Mouse (Mus musculus): ENCODE measurements at regions not wholly inside any gene's neighbourhood (a gene's known extent, or its start where the extent isn't known, plus 50 kb on each side); places are given as distances from the start of the nearest gene placed in this dataset.
A peak's percentile ranks its signal among the peaks of the same experiment; 100 is the strongest.

DNA sequence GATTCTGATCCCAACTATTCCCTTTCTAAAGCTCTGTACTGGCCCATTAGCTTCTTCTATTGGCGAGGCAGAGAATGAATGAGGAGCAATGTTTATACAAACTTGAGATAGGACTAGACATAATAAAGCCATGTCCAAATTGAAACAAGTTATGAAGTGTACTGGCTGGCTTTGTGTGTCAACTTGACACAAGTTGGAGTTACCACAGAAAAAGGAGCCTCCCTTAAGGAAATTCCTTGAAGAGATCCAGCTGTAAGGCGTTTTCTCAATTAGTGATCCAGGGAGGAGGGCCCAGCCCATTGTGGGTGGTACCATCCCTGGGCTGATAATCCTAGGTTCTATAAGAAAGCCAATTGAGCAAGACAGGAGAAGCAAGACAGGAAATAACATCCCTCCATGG is 135.9 kb upstream of the Cr2 start:
- DNase-seq (ENCODE audit: extremely low spot score, low spot score), result no peak

DNA sequence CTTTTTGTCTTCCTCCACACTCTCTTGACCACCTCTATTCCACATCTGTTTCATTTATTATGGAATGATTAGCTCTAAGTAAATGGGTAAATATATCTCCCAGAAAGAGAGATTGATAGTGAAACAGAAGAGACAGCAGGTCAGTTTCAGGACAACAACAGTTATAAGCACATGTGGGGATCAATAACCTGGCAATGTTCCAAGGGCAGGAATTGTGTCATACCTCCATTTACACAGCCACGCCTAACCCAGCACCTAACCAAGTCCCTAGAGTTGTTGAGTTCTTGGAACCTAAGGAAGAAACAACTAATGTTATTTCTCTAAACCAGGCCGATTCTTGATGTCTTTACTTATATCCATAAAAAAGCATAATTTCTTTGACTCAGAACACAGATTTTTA is 108.6 kb upstream of the Cr2 start:
- no peak for DNase-seq (ENCODE audit: extremely low spot score, low spot score)

DNA sequence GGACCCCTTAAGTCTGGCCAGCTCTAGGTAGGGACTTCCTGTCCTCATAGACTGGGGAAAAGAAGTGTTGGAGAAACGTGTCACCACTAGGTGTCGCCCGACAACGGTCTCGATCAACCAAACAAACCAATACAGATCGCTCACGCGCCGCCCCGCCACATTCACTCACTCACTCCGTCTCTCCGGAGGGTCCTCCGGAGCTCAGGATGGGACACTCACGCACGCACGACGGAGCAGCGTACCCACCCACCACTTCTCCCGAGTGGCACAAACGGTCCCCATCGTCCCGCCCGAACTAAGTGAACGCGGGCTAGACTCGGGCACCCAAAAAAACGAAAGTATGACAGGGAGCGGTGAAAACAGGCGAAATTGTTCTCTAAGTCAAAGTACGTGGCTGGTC is 65.0 kb upstream of the Cr2 start:
- peak; percentile 100 for DNase-seq (ENCODE audit: extremely low spot score, low spot score)

DNA sequence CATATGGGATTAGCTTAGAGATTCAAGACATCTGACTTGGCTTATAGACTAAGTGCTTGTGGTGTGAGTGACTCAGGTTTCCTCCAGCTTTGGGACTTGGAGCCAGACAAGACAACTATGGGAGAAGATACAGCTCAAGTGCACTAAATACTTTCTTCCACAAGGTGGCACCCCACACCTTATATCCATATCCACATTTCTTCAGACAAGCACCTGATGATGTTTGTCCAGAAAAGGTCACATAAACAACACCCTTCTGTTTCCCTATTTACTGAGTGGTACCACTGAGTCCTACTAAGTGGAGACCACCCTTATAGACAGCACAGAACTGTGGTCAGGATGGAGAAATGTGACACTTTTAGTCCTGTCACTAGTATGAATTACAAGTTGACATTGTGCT is 56.1 kb upstream of the Cr2 start:
- peak; percentile 44 for DNase-seq (ENCODE audit: extremely low spot score, low spot score)

DNA sequence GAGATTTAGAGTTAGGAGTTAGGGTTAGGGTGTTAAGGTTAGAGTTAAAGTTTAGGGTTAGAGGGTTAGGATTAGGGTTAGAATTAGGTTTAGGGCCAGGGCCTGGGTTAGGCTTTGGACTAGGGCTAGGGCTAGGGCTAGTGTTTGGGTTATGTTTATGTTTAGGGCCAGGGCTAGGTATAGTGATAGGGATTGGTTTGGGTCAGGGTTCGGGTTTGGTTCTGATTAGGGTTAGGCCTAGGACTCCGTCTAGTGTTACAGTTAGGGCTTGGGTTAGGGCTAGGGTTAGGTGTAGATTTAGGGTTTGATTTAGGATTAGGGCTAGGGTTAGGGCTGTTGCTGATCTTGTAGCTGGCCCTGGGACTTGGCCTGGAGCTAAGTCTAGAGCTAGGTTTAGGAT is 50.5 kb upstream of the Cr2 start:
- no peak for DNase-seq (ENCODE audit: extremely low spot score, low spot score)

Data from neural tube, embryonic 10.5 days (tissue).